ENCODE assay signal across 8 mouse cellular contexts in genomic region chr14:8317194-8318097, GRCm38 (mm10). TPM values are rescaled to one million over a fixed set of nuclear protein-coding genes. Genes with fewer than 3 reads are reported as not detected.
DNase-seq lines count a peak whose midpoint lies in the region; ATAC-seq lines count a peak whose summit lies in the region.

Fam107a (minus strand) TSS chr14:8318023.

- H3K36me3 ChIP-seq in heart, embryonic 14.5 days (ENCODE audit: control insufficient read depth, insufficient read depth, low read length), result no peaks in the 10 kb centered on the region
- no peaks in the 10 kb centered on the region for H3K36me3 ChIP-seq in embryonic facial prominence, embryonic 12.5 days
- H3K36me3 ChIP-seq in intestine, embryonic 14.5 days (ENCODE audit: control insufficient read depth, insufficient read depth, low read length), result no peaks in the 10 kb centered on the region
- H3K36me3 ChIP-seq in midbrain, embryonic 10.5 days, result no peaks in the 10 kb centered on the region

- H3K4me1 ChIP-seq in heart, embryonic 14.5 days (ENCODE audit: control insufficient read depth in 2 of 2, insufficient read depth in 2 of 2, low read length in 2 of 2), result peaks cover 6 to 18% of the 10 kb centered on the region in 2 experiments; a peak in 3 of 4 replicates
- H3K4me1 ChIP-seq in embryonic facial prominence, embryonic 12.5 days, result peaks cover 26% of the 10 kb centered on the region
- H3K4me1 ChIP-seq in intestine, embryonic 14.5 days (replicated peaks; ENCODE audit: control insufficient read depth, insufficient read depth, low read length), result peaks cover 9% of the 10 kb centered on the region; the same call in 1 of the 2 replicates
- peaks cover 21% of the 10 kb centered on the region for H3K4me1 ChIP-seq in midbrain, embryonic 10.5 days

- H3K9ac ChIP-seq in heart, embryonic 14.5 days (ENCODE audit: low read length), result peak within 1 kb of the TSS; percentile 34; the same call in 1 of the 2 replicates
- peak within 1 kb of the TSS; percentile 34 for H3K9ac ChIP-seq in embryonic facial prominence, embryonic 12.5 days
- H3K9ac ChIP-seq in intestine, embryonic 14.5 days (ENCODE audit: low read length), result no peak within 1 kb of the TSS

- DNase-seq in heart, adult 9 months (ENCODE audit: low spot score in 2 of 2), result no peak
- DNase-seq in intestine, embryonic 14.5 days (ENCODE audit: low spot score), result peak; percentile 57
- peak; percentile 34 for DNase-seq in midbrain, embryonic 10.5 days (ENCODE audit: low spot score)
- DNase-seq in thymus, postnatal 14 days, result no peak
- no peak for DNase-seq in lung, postnatal 36 days

- ATAC-seq in heart, embryonic 14.5 days (ENCODE audit: insufficient number of reproducible peaks, insufficient read depth, low FRiP score, low read depth), result no peak
- no peak for ATAC-seq in embryonic facial prominence, embryonic 12.5 days (ENCODE audit: insufficient number of reproducible peaks, insufficient read depth, low FRiP score, low TSS enrichment)
- ATAC-seq in intestine, embryonic 14.5 days (replicated peaks; ENCODE audit: low FRiP score, low TSS enrichment, low read depth), result peak; percentile 66; the same call in 1 of the 2 replicates
- no peak for ATAC-seq in erythroid progenitor cell, adult 5-6 weeks (replicated peaks; ENCODE audit: low FRiP score, poor library complexity, severe bottlenecking)

- H3K4me2 ChIP-seq in heart, embryonic 14.5 days (ENCODE audit: low read length), result peak within 1 kb of the TSS; percentile 70
- H3K4me2 ChIP-seq in embryonic facial prominence, embryonic 12.5 days (replicated peaks), result peak within 1 kb of the TSS; percentile 55
- peak within 1 kb of the TSS; percentile 44 for H3K4me2 ChIP-seq in intestine, embryonic 14.5 days (ENCODE audit: low read length)

- no peak within 1 kb of the TSS for H3K27ac ChIP-seq in heart, embryonic 14.5 days (replicated peaks in 1 of 2; ENCODE audit: control insufficient read depth in 1 of 2, insufficient read depth in 1 of 2, low read depth in 2 of 2, low read length in 2 of 2)
- H3K27ac ChIP-seq in embryonic facial prominence, embryonic 12.5 days, result no peak within 1 kb of the TSS
- no peak within 1 kb of the TSS for H3K27ac ChIP-seq in intestine, embryonic 14.5 days (ENCODE audit: low read depth)
- no peak within 1 kb of the TSS for H3K27ac ChIP-seq in midbrain, embryonic 10.5 days (replicated peaks)

- H3K9me3 ChIP-seq in heart, embryonic 14.5 days (ENCODE audit: control insufficient read depth, low read length), result no peaks in the 10 kb centered on the region
- no peaks in the 10 kb centered on the region for H3K9me3 ChIP-seq in embryonic facial prominence, embryonic 12.5 days
- H3K9me3 ChIP-seq in intestine, embryonic 14.5 days (ENCODE audit: control insufficient read depth, low read length), result no peaks in the 10 kb centered on the region
- H3K9me3 ChIP-seq in midbrain, embryonic 10.5 days (replicated peaks), result no peaks in the 10 kb centered on the region

- H3K27me3 ChIP-seq in heart, embryonic 14.5 days (ENCODE audit: control insufficient read depth, insufficient read depth, low read length), result peaks cover 40% of the 10 kb centered on the region
- H3K27me3 ChIP-seq in embryonic facial prominence, embryonic 12.5 days, result peaks cover 33% of the 10 kb centered on the region
- peaks cover 42% of the 10 kb centered on the region for H3K27me3 ChIP-seq in intestine, embryonic 14.5 days (replicated peaks; ENCODE audit: control insufficient read depth, insufficient read depth, low read length)
- peaks cover 63% of the 10 kb centered on the region for H3K27me3 ChIP-seq in midbrain, embryonic 10.5 days (ENCODE audit: low read depth, poor library complexity, severe bottlenecking)

- H3K4me3 ChIP-seq in heart, embryonic 14.5 days (ENCODE audit: control insufficient read depth in 1 of 2, insufficient read depth in 1 of 2, low read depth in 1 of 2, low read length in 2 of 2), result peak within 1 kb of the TSS; percentile 7 to 38
- H3K4me3 ChIP-seq in embryonic facial prominence, embryonic 12.5 days, result peak within 1 kb of the TSS; percentile 29
- peak within 1 kb of the TSS; percentile 23 for H3K4me3 ChIP-seq in intestine, embryonic 14.5 days (ENCODE audit: low read depth, low read length)
- H3K4me3 ChIP-seq in midbrain, embryonic 10.5 days, result peak within 1 kb of the TSS; percentile 45

- 10% methylated on average over 41 of the region's 41 CpGs for WGBS in heart, embryonic 14.5 days
- 9% methylated on average over 41 of the region's 41 CpGs for WGBS in embryonic facial prominence, embryonic 12.5 days
- 9% methylated on average over 41 of the region's 41 CpGs for WGBS in intestine, embryonic 14.5 days
- 13% methylated on average over 41 of the region's 41 CpGs for WGBS in midbrain, embryonic 10.5 days

RNA-seq across cellular contexts. Expression of gene Fam107a, which starts in this region (rescaled TPM):
- polyA plus RNA-seq in heart, embryonic 14.5 days (2014; fragmentation: Nextera tagmentation; extraction: Ambion mirVana), result 0.32 and 0.36 TPM in 2 replicates
- polyA plus RNA-seq in embryonic facial prominence, embryonic 12.5 days (2016; fragmentation: Nextera tagmentation; extraction: Ambion mirVana), result 1.9 and 2.2 TPM in 2 replicates
- 0.18 and 0.30 TPM in 2 replicates for polyA plus RNA-seq in intestine, embryonic 14.5 days (2014; fragmentation: Nextera tagmentation; extraction: Ambion mirVana)
- 0.14 and 0.34 TPM in 2 replicates for polyA plus RNA-seq in midbrain, embryonic 10.5 days (2016; fragmentation: Nextera tagmentation; extraction: Ambion mirVana)
- not detected in 2 replicates for total RNA-seq in erythroid progenitor cell, adult 5-6 weeks (2015; ENCODE audit: low replicate concordance)
- not detected in 2 replicates for total RNA-seq in erythroid progenitor cell, adult 5-6 weeks (2017; ENCODE audit: low replicate concordance)

Comparison
In these comparisons a context has a peak if more than half of its experiments do, and no peak if none do; other contexts are left out.
1. Peak in DNase-seq, ATAC-seq, H3K4me3 ChIP-seq and H3K4me2 ChIP-seq in intestine, embryonic 14.5 days; RNA of the gene not detected or under 1 TPM.
2. Peak in DNase-seq and H3K4me3 ChIP-seq in midbrain, embryonic 10.5 days; RNA of the gene not detected or under 1 TPM.